Mouse (Mus musculus) adrenal gland (tissue): ENCODE data around the gene Agap1.

Experiments used
- intact Hi-C: fragments of 180-260 bp; cut with DNase I; formaldehyde crosslinking; loops from one replicate; pipeline ENCODE4 v1.15.1; 2025

The Agap1 gene

GRCm38 (mm10) chr1:89878496-89878895 is 423.9 kb downstream of the Agap1 start:
- intact Hi-C loops = no loop called here

GRCm38 (mm10) chr1:89880193-89880592 is 425.6 kb downstream of the Agap1 start:
- intact Hi-C loops = no loop called here

GRCm38 (mm10) chr1:89880834-89881233 is 426.2 kb downstream of the Agap1 start:
- intact Hi-C loops = no loop called here

GRCm38 (mm10) chr1:89884335-89884734 is 429.7 kb downstream of the Agap1 start:
- intact Hi-C loops = no loop called here

- intact Hi-C loops = no loop called here
Measured at GRCm38 (mm10) chr1:89885696-89886095, 431.1 kb downstream of the Agap1 start.

- intact Hi-C loops = no loop called here
Measured at GRCm38 (mm10) chr1:89891400-89891799, 436.8 kb downstream of the Agap1 start.

- intact Hi-C loops = no loop called here
Measured at GRCm38 (mm10) chr1:89892281-89892680, 437.7 kb downstream of the Agap1 start.

GRCm38 (mm10) chr1:89895801-89896200 is 441.2 kb downstream of the Agap1 start:
- intact Hi-C loops = no loop called here

- intact Hi-C loops = no loop called here
Measured at GRCm38 (mm10) chr1:89899036-89899435, 444.4 kb downstream of the Agap1 start.

- intact Hi-C loops = no loop called here
Measured at GRCm38 (mm10) chr1:89899761-89900445, 445.3 kb downstream of the Agap1 start.

- intact Hi-C loops = no loop called here
Measured at GRCm38 (mm10) chr1:89901381-89901780, 446.8 kb downstream of the Agap1 start.

GRCm38 (mm10) chr1:89902236-89902635 is 447.6 kb downstream of the Agap1 start:
- intact Hi-C loops = no loop called here

- intact Hi-C loops = no loop called here
Measured at GRCm38 (mm10) chr1:89902641-89903040, 448.0 kb downstream of the Agap1 start.

- intact Hi-C loops = no loop called here
Measured at GRCm38 (mm10) chr1:89909796-89910195, 455.2 kb downstream of the Agap1 start.

GRCm38 (mm10) chr1:89912392-89912791 is 457.8 kb downstream of the Agap1 start:
- intact Hi-C loops = no loop called here

- intact Hi-C loops = no loop called here
Measured at GRCm38 (mm10) chr1:89913611-89914010, 459.0 kb downstream of the Agap1 start.

- intact Hi-C loops = no loop called here
Measured at GRCm38 (mm10) chr1:89918111-89918510, 463.5 kb downstream of the Agap1 start.

GRCm38 (mm10) chr1:89919206-89919605 is 464.6 kb downstream of the Agap1 start:
- intact Hi-C loops = no loop called here

- intact Hi-C loops = no loop called here
Measured at GRCm38 (mm10) chr1:89921806-89922205, 467.2 kb downstream of the Agap1 start.

- intact Hi-C loops = no loop called here
Measured at GRCm38 (mm10) chr1:89922282-89922681, 467.7 kb downstream of the Agap1 start.

GRCm38 (mm10) chr1:89922883-89923641 is 468.5 kb downstream of the Agap1 start:
- intact Hi-C loops = no loop called here

- intact Hi-C loops = no loop called here
Measured at GRCm38 (mm10) chr1:89923642-89924020, 469.0 kb downstream of the Agap1 start.
